Mouse (Mus musculus) heart, postnatal 4 days (tissue): ENCODE results near the gene Mex3b. TPM values are rescaled to one million over a fixed set of nuclear protein-coding genes. Genes with fewer than 3 reads are reported as not detected.

Experiments used
- DNase-seq: peaks from one replicate; pipeline ENCODE4 v3.0.0; 2021
- total RNA-seq, 2 experiments: library from RNA; stranded (reverse); gene quantifications; 2 replicates each; pipeline ENCODE4 v1.2.3; 2021

The Mex3b gene
- total RNA-seq, 2 experiments from 2014 or later, result 13.4 to 14.3 TPM

DNA sequence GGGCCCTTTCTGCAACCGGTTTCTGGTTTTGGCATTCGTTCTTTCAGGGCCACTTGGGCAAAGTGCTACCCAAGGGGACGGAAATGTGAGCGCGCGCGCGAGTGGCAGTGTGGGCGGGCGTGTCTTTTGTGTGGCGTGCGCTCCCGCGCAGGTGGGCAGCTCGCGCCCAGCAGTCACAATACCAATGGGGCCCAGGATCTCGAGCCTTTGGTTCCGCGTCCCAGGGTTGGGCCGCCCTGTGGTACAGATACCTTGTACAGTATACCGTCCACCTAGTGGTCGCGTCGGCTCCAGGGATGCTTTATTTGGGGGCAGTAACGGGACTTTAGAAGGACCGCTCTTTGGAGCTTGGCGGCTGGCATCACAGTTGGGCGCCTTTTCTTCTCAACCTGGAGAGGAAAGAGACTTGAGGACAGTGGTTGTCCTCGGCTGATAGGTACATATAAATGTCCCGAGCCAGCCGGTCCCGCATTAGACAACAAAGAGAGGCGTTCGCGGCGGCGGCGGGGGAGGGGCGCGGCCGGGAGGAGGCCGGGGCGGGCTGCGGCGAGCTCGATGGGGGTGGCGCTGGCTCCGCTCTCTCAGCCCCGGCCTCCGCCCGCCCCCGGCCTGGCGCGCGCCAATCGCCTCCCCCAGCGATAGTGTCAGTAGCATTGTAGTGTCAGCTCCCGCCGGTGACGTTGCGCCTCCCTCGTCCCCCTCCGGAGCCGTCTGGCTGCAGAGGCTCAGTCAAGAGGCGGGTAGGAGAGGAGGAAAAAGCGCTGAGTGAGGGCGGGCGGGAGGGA is 455 bp upstream of the Mex3b start:
- peak; percentile 95 for DNase-seq

GRCm38 (mm10) chr7:82868309-82869230 is 1.4 kb downstream of the Mex3b start:
- DNase-seq, result peak; percentile 50

- peak; percentile 42 for DNase-seq
These were observed 2.4 kb downstream of the Mex3b start for GRCm38 (mm10) chr7:82869231-82870147.

DNA sequence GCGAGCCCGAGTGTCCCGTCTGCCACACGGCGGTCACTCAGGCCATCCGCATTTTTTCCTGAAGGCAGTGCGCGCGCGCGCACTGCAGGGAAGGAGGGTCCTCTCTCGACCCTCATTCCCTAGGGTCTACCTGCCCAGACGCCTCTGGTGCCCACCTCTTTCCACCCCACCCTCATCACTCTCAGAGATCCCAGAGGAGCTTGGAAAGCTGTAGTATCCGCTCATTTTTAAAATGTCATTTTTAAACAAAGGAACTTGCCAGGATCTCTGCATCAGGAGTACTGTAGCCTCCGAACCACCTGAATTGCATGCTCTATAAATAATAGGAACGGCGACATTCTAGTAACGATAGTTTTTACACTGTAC is 3.0 kb downstream of the Mex3b start:
- no peak for DNase-seq

- no peak for DNase-seq
These were observed 9.4 kb downstream of the Mex3b start for GRCm38 (mm10) chr7:82876551-82876950.

DNA sequence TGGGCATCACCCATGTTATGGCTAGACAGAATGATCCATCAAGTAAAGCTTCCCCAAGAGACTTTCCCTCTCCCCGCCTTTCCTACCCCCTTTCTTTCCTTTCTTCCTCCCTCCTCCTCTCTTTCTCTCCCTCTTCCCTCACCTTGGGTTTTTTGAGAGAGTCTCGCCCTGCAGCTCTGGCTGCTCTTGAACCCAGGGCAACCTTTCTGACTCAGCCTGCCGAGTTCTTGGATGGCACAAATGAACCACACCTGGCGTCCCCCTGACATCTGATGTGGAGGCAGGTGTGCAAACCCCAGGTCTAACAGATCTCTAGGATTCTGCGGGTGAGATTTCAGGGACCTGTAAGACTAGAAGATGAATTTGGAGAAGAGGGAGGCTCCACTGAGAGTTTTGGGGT is 12.9 kb downstream of the Mex3b start:
- no peak for DNase-seq

- no peak for DNase-seq
These were observed 13.6 kb downstream of the Mex3b start for GRCm38 (mm10) chr7:82880700-82881099.

DNA sequence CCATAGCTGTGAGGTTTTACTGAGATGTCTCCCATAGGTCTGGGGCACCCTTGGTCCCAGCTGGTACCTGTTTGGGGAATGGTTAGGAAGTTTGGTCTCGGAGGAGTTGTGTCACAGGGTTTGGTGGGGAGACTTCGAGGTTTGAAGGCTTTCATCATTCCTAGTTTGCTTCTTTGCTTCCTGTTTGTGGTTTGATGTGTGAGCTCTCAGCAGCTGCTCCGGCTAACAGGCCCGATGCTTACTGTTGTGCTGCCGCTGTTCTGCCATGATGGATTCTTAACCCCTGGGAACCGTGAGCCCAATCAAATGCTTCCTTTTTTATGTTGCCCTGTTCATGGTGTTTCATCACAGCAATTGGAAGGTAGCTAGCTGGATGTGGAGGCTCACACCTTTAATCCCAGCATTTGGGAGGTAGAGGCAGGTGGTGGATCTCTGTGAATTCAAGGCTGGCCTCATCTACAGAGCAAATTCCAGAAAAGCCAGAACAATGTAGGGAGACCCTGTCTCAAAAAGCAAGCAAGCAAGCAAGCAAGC is 23.3 kb downstream of the Mex3b start:
- DNase-seq, result no peak

- DNase-seq, result no peak
These were observed 23.9 kb downstream of the Mex3b start for GRCm38 (mm10) chr7:82890875-82891515.

DNA sequence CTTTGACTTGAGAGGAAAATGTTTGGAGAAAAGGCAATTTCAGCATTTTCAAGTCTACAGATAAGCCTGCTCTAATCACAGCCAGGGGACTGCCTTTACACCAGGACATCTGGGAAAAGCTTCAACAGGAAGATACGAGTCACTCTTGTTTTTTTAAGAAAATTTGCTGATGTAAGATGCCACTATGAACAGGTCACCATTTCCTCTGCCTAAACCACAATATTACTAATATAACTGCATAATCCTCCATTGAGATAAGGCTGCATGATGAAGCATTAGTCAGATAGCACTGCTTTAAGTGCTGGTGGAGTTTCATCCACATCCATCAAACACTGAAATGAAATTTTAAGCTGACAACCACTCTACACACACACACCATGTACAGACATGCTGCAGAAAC is 27.2 kb downstream of the Mex3b start:
- DNase-seq, result no peak

DNA sequence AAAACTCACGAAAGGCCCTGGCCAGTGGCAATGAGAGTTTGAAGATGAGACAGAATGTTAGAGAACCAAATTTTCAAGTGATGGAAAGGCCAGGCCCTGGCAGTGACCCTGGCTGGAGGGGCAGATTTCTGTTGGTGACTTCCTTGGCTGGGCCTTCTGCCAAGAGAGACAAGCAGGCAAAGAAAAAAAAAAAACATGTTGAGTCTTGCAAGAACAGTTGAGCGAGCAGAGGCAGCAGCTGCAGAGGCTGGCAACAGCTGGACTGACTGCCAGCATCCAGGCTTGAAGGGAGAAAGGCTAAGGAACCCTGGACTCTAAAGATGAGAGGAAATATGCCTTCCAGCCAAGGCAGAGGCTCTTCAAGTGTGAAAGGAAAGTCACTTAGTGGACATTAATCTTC is 28.5 kb downstream of the Mex3b start:
- no peak for DNase-seq

GRCm38 (mm10) chr7:82896750-82897149 is 29.6 kb downstream of the Mex3b start:
- DNase-seq, result no peak

DNA sequence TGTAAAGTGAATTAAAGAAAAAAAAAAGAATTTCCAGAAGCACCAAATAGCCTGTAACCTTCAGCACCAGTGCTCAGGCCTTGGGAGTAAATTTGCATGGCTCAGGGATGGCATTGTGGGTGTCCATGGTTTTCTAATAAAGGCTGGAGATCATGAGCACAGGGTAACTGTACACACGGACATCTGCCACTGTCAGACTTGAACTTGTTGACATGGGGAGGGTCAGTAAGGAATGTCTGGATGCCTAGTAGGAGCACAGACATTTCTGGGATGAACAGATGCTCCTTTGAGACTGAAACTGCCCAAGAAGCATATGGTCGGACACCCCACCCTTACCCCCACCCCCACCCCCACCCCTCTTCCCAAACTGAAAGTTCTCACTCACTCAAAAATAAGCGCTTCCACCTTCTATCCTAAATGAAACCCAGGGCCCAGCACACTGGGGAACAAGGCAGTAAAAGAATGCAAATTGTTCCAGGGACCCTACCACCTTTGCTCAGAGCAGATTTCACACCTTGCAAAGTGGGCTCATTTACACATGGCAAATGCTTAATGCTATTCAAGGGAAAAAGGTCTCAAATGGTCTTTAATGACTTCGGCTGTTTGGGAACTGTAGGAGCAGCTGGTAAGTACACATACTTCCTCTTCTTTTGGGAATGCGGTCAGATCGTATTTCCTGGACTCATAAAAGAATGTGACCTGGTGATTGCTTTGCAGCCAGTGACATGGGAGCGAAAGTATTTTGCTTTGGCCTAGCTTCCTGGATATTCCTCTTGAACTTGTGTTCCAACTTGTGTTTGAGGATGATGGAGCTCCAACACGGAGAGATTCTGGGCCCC is 32.5 kb downstream of the Mex3b start:
- no peak for DNase-seq

GRCm38 (mm10) chr7:82903006-82903405 is 35.9 kb downstream of the Mex3b start:
- DNase-seq, result no peak

- peak; percentile 82 for DNase-seq
These were observed 38.4 kb downstream of the Mex3b start for GRCm38 (mm10) chr7:82905527-82905926.

DNA sequence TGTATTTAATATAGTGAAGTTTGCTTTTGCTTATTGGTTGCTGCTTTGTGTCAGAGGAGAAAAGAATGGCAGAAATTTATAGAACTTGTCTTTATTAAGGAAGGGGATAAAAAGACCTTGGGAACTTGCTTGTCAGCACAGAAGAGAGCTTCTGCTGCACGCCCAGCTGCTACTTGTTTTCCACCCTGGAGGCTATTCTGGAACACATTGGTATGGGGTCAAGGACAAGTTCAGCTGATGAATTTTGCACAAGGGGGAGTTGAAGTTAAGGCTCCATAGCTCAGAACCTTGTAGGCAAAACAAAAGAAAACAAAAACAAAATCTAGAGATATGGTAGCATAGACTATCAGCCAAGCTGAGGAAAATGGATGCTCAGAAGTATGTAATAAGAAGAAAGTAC is 39.9 kb downstream of the Mex3b start:
- DNase-seq, result no peak

DNA sequence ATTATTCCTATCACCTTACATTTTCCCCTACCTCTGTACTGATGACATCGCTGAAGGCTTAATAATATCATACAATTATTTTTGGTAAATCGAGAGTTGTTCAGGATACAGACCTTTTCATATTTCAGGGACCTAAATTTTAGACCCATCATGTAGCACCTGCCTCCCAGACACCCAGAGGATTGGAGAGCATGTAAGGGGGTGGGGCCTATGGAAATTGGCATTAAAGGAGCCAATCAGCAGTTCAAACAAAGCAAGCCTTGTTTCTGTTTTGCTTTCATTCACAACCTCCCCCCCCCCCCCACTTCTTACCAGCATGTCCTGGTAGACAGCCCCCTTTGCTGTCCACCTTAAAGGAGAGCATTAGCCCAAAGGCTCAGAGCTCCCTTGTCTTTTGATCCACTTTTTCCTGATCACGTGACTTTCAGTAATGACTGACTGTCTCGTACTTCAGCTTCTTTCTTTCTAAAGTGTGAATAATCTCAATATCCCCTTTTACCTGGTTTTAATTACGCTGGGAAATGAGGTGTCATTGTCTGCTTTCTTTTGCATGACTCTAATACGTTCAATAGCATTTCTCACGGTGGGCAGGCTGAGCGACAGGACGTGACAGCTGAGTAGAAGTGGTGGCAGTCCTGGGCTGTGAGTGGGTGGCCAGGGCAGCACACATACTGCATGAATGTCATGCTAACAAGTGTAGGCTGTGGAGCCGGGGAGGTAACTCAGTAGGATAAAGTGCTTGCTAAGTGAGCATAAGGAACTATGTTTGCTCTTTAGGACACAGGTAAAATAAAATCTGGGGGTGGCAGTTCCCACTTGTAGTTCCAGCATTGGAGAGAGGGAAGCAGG is 43.6 kb downstream of the Mex3b start:
- no peak for DNase-seq

- DNase-seq, result no peak
These were observed 44.4 kb downstream of the Mex3b start for GRCm38 (mm10) chr7:82911501-82911900.

DNA sequence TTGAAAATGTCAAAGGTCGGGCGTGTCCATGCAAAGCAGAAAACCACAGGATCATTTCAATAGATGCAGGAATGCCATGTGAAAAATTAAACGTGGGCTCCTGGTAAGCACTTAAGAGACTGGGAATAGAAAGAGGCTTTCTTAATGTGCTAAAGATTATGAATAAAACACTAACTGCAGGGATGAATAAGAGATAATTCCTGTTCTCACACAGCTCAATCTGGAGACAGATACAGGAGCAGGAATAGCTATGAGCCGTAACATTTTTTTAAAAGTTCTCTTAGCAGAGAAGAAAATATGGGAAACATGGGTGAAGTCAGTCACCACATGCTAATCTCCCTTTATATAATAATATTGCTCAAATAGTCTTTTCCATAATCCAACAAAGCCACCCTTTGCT is 47.2 kb downstream of the Mex3b start:
- no peak for DNase-seq
